Mouse (Mus musculus): Measurements from ENCODE around the gene Hist1h2ae.
"Not testable (repeated sequence)": the region's sequence is repeated elsewhere in the genome, so short reads cannot be mapped to it uniquely, and the experiment has no call there.

Gene Hist1h2ae

DNA sequence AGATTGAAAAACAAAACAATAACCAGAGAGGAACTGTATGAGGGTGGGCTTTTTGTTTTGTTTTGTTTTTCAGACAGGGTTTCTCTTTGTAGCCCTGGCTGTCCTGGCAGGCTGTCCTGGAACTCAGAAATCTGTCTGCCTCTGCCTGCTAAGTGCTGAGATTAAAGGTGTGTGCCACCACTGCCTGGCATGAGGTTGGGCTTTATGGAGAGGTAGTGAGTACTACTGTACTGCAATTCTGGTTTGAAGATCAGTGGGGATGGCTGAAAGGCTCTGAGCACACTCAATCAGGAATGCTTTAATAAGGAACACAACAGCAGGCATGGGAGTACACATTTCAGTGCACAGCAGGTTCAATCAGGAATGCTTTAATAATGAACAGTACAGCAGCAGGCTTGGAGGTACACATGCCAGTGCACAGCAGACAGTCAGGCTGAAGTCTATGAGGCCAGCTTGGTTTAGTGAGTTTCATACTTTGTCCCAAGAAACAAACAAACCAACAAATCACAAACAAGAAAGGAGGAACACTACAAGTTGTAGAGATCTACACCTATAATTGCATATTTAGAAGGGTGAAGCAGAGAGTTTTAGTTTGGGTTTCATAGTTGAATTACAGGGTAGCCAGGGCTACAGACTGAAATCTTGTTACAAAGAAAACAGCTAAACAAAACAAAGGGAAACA, 12.5 kb upstream of the Hist1h2ae start:
- no peak for DNase-seq (ENCODE audit: low spot score in 2 of 2)

DNA sequence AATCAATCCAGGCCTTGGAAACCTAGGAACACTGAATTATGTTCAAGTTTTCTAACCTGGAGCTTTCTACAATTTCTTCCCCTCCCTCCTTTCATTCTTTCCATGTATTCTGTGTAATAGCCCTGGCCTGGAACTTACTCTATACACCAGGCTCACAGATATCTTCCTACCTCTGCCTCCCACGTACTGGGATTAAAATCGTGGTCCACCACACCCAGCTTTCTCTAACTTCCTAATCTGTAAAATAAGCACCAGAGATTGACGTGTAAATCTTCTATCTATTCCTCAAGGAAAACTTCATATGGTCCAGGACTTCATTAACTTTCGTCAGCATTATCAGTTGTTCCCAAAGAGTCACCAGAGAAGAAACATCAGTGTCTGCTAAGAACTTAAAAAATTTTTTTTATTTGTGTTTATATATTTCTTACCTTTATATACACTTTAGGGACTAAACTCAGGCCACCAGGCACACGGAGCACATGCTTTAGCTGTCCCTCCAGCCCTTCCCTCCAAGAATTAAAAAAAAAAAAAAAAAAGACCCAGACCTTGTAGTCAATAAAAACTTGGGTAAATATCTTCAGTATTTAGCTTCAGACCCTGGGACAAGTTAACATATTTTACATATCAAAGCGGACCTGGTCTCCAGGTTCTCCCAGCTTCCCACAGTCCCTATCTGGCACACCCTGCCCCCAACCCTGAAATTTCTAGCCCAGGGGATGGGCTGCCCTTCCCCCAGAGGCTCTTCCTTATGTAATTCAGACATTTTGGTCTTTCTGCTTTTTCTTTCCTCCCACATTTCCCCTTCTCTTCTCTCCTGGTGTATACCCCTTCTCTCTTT, 11.4 kb upstream of the Hist1h2ae start:
- DNase-seq (ENCODE audit: low spot score in 2 of 2): no peak

DNA sequence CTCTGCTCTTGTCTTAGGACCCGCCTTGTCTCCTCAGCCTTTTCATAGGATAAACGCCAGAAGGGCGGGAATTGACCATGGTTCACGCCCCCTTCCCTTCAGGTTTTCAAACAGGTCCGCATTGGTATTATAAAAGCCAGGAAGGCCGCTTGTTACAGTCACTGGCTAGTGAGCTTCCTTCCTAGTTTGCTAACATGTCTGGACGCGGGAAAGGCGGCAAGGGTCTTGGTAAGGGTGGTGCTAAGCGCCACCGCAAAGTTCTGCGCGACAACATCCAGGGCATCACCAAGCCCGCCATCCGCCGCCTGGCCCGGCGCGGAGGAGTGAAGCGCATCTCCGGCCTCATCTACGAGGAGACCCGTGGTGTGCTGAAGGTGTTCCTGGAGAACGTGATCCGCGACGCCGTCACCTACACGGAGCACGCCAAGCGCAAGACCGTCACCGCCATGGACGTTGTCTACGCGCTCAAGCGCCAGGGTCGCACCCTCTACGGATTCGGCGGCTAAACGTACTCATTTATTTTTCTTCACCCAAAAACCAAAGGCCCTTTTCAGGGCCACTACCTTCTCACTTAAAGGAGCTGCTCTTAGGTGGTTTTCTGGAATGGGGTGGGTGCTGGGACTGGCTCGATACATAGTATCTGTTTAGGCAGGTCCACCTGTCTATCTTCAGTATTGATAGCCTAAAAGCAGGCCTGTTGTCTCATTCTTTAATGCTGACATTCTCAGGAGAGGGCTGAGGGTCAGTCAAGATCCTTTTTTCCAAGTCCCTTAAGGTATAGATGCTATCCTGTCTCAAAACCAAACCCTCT, 10.6 kb upstream of the Hist1h2ae start, which contains the start of gene Hist1h4d:
Gene Hist1h4d, plus strand, starts transcription at position 191 of the 811 bp plus-strand sequence.
- peak; percentile 99 to 100 for DNase-seq (ENCODE audit: low spot score in 2 of 2)

DNA sequence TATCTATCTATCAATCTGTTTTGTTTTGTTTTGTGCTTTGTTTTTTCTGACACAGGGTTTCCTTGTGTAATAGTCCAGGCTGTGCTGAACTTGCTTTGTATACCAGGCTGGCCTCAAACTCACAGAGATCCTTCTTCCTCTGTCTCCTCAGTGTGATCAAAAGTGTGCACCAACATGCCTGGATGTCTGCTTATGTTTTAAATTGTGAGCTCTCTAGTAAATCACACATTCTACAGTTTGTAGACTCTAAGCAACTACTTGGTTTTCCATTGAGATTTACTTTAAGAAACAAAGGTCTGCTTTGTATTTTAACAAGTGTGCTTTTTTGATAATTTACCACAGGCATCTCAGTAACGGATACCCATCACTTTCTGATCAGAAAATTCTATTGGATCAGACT, 6.8 kb upstream of the Hist1h2ae start:
- DNase-seq (ENCODE audit: low spot score in 2 of 2): no peak

DNA sequence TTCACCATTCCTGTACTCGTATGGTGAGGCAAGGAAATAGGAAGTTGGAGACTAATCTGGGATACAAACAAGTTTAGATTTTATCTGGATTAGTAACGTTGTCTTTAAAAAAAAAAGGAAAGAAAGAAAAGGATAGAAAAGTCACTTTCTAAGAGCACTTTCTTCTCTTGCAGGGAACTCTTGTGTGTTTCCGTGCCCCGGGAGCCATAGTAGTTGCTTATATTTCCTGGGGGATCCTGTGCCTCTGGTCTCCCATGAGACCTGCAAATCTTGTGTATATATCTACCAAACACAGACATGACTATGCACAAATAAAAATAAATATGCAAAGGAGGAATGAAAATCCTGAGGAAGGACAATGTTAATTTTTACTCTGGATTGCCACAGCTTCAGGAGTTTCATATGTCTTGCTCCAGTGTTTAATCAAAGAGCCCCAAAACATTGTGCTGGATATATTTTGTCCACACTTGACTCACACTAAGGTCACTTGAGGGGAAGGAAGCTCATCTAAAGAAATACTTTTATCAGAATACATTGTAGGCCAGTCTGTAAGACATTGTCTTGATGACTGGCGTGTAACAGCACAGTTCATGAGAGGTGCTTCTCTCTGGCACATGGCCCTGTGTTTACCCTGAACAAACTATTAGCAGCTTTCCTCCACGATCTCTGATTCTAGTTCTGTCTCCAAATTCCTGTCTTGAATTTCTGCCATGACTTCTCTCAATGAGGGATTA, 6.1 kb upstream of the Hist1h2ae start:
- no peak for DNase-seq (ENCODE audit: low spot score in 2 of 2)

DNA sequence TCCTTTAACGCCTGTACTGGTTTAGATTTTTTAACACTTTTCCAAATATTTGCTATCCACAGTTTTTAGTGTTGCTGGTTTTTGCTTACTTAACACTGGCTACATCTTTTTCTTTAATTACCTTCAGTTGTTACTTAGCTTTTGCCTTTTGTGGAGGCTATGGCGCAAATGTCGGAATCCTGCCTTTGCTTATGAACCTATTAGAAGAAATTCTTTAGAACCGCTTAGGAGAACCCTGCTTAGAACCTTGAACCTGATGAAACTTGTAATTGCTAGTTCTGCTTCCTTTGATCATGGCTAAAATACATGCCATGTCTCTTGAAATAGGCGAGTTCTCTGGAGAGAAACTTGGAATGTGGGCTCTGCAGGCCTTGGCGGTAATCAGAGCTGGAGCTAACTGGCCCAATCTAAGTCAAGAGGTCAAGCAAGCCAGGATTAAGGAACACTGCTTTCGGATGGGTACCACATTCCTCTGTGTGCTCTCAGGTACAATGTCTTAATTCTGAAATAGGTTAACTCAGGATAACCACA, 5.4 kb upstream of the Hist1h2ae start:
- DNase-seq (ENCODE audit: low spot score in 2 of 2): no peak

DNA sequence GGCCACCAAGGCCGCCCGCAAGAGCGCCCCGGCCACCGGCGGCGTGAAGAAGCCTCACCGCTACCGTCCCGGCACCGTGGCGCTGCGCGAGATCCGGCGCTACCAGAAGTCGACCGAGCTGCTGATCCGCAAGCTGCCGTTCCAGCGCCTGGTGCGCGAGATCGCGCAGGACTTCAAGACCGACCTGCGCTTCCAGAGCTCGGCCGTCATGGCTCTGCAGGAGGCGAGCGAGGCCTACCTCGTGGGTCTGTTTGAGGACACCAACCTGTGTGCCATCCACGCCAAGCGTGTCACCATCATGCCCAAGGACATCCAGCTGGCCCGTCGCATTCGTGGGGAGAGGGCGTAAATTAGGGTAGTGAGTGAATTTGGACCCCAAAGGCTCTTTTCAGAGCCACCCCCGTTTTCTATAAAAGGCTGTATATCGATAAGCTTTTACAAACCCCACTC, 4.9 kb upstream of the Hist1h2ae start:
- not testable (repeated sequence) for DNase-seq (ENCODE audit: low spot score in 2 of 2)

DNA sequence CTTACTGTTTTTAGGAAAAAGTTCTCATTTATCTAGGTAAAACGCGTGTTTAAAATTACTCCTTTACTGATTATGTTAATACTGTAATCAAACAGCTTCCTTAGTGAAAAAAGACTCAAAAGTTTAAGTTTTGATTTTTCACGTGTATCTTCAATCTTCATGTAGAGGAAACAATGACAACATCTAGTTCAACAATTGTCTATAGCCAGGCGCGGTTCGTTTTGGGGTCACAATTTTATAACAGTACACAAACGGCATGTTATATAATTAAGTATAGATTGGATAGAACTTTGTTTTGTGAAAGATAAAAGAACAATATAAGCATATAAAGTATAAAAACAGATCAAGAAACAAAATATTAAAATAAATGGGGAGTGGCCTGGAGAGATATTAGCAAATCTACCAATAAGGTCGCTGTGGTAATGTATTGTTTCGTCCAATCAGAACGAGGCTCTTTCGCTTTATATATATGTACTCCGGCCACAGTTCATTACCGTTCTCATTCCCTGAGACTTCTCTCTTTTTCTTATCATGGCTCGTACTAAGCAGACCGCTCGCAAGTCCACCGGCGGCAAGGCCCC, 4.3 kb upstream of the Hist1h2ae start, which contains the start of gene Hist1h3d:
Gene Hist1h3d, plus strand, starts transcription at position 493 of the 581 bp plus-strand sequence.
- DNase-seq (ENCODE audit: low spot score in 2 of 2): peak; percentile 57 to 78

DNA sequence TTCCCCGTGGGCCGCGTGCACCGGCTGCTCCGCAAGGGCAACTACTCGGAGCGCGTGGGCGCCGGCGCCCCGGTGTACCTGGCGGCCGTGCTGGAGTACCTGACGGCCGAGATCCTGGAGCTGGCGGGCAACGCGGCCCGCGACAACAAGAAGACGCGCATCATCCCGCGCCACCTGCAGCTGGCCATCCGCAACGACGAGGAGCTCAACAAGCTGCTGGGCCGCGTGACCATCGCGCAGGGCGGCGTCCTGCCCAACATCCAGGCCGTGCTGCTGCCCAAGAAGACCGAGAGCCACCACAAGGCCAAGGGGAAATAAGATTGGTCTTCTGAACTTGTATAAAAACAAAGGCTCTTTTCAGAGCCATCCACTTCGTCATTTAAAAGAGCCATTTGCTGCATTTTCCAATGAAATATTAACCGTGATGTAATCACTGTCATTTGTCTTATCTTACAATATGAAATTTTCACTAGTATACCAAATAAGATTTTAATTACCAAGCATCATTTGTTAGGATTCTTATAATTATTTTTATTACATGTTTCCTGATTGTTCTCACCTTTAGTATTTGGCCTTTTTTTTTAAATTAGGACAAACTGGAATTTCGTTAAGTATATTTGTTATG, 3.6 kb upstream of the Hist1h2ae start:
- DNase-seq (ENCODE audit: low spot score in 2 of 2): not testable (repeated sequence)

DNA sequence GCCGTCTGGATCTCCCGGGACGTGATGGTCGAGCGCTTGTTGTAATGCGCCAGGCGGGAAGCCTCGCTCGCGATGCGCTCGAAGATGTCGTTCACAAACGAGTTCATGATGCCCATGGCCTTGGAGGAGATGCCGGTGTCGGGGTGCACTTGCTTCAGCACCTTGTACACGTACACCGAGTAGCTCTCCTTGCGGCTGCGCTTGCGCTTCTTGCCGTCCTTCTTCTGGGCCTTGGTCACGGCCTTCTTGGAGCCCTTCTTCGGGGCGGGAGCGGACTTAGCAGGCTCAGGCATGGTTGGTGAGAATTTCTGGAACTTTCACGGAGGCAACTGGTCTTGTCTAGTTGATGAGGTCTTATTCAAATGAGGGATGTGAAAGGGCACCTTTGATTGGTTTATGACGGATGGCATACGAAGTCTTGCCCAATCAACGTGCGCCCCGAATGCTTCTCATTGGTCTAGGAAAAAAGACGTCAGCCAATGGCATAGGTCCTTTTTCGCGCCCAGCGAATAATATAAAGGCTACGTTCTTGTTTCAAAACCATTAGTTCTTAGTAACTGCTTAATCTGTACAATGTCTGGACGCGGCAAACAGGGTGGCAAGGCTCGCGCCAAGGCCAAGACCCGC, 3.0 kb upstream of the Hist1h2ae start, which contains the start of the genes Hist1h2bf and Hist1h2ad:
Gene Hist1h2bf, minus strand, starts transcription at position 299 of the 627 bp plus-strand sequence.
Gene Hist1h2ad, plus strand, starts transcription at position 484 of the 627 bp plus-strand sequence.
- peak; percentile 89 to 95 for DNase-seq (ENCODE audit: low spot score in 2 of 2)

DNA sequence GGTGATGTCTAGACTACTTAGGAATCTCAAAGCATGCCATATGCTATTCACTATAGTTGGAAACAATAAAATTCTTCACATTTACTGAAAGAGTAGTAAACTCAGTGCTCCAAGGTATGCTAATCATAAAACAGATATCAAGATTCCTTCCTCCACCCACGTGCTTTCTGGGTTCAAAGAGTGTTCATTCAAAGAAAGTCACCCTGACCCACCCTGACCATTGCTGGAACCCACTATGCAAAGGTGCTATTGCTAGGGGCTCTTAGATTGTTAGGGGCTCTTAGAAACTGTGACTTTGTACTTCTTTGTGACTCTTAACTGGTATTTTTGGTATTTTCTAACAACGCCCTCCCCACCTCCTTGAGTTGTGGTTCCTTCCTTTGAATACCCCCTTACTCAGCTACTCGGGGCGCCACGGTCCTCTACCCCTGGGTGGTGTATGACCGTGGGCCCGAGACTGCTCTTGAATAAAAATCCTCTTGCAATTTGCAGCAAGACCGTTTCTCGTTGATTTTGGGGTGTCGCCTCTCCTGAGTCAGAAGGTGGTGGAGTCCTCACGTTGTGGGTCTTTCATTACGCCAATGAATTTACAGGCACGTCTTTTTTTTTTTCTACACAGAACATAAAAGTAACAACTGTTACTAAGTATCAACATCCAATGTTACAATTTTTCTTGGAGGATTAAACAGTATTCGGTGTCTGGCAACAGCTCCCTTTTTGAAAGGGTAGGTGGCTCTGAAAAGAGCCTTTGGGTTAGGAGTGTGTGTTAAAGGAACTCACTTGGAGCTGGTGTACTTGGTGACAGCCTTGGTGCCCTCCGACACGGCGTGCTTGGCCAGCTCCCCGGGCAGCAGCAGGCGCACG, 2.2 kb upstream of the Hist1h2ae start:
- DNase-seq (ENCODE audit: low spot score in 2 of 2): not testable (repeated sequence)

DNA sequence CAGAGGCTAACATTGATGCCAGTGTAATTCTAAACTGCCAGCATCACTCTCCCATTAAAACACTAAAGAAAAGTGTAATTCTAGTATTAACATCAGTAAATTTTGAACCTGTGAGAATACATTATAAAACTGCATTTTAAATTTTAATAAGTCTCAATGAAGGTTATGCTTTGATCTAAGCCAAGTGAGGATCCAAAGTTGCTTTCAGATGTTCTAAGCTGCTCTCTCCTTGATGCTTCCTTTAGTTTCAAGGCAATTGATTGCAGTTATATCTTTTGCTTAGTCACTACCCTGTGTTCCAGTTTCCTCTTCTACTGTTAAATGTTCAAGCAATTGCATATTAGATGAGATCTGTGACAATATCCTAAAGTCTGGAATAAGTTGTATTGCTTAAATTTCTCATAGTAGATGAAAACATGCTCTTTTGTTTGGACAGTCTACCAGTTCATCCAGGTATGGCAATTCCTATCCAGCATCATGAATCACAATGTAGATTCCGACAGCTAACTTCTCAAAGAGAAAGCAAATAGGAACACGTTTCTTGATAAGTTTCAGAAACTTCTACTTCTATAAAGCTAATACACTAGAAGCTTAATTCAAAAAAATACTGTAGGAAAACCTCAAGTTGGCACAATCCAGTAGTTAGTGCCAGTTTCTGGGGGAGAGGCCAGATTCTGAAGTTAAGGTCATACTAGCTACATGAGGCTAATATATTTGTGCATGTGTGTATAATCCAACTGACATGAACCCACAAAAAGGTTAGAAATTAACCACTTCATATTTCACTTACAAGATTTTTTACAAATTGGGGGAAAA, 1.4 kb upstream of the Hist1h2ae start:
- DNase-seq (ENCODE audit: low spot score in 2 of 2): no peak

DNA sequence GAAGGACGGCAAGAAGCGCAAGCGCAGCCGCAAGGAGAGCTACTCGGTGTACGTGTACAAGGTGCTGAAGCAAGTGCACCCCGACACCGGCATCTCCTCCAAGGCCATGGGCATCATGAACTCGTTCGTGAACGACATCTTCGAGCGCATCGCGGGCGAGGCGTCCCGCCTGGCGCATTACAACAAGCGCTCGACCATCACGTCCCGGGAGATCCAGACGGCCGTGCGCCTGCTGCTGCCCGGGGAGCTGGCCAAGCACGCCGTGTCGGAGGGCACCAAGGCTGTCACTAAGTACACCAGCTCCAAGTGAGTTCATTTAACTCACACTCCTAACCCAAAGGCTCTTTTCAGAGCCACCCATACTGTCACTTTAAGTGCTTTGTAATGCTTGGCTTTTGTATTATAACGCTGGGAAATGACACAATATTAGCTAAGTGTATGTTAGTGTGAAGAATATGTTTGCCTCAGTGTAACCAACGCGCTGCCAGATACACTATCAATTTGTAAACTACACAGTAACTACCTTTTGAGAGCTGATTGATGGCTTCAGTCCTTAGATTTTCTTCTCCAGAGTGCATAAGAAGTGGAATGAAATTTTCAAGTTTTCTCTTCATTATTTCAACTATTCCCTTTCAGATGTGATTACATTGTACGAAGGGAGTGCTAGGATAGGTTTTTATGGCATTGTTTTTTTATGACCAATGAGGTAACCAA, 641 bp upstream of the Hist1h2ae start:
- not testable (repeated sequence) for DNase-seq (ENCODE audit: low spot score in 2 of 2)

DNA sequence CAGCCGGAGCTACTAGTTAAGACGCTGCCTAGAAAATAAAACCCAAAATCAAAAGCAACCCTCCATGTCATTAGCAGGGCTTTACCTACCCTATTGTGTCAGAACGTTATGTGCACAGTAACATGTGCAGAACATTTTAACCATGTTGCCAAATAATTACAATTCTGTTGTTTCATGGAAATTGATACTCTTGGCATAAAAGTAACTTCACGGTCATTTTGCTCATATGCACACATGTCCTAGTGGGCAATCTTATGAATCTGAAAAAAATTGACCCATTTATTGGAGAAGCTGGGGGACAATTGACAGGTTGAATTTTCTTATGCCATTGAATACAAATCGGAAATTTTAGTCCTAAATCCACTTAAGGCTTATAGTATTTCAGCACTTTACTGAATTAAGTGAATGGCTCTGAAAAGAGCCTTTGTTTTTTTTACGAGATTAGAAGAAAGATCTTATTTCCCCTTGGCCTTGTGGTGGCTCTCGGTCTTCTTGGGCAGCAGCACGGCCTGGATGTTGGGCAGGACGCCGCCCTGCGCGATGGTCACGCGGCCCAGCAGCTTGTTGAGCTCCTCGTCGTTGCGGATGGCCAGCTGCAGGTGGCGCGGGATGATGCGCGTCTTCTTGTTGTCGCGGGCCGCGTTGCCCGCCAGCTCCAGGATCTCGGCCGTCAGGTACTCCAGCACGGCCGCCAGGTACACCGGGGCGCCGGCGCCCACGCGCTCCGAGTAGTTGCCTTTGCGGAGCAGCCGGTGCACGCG, 579 bp downstream of the Hist1h2ae start:
- DNase-seq (ENCODE audit: low spot score in 2 of 2): not testable (repeated sequence)

DNA sequence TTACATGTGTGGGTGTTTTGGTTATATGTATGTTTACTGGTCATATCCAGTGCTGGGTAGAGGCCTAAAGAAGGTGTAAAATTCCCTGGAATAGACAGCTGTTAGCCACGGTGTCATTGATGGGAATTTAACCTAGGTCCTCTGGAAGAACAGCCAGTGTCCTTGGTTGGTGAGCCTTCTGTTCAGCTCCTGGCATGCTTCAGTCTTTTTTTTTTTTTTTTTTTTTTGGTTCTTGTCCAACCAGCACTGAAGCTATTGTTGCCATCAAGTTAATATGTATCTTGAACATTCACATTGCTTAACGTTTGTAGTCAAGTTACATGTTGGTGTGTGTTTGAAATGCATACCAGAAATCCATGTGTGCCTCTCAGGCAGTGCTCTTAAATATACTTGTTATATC, 6.5 kb downstream of the Hist1h2ae start:
- DNase-seq (ENCODE audit: low spot score in 2 of 2): no peak
